Mouse (Mus musculus): ENCODE results near the gene Msantd2.

Gene Msantd2

GRCm38 (mm10) chr9:37568605-37569214 lies 79.6 kb downstream of the Msantd2 start:
- ChIA-PET CTCF (interaction anchor here in 1 of 4 experiments (0.6 kb wide), 1 partner anchor 116 kb away, joined by 3 read pairs; no protein-coding TSS in a partner anchor), POLR2A (interaction anchor here in 1 of 4 experiments (0.5 to 0.6 kb wide), 2 partner anchors 84 to 128 kb away, joined by 3 read pairs; no protein-coding TSS in a partner anchor)

DNA sequence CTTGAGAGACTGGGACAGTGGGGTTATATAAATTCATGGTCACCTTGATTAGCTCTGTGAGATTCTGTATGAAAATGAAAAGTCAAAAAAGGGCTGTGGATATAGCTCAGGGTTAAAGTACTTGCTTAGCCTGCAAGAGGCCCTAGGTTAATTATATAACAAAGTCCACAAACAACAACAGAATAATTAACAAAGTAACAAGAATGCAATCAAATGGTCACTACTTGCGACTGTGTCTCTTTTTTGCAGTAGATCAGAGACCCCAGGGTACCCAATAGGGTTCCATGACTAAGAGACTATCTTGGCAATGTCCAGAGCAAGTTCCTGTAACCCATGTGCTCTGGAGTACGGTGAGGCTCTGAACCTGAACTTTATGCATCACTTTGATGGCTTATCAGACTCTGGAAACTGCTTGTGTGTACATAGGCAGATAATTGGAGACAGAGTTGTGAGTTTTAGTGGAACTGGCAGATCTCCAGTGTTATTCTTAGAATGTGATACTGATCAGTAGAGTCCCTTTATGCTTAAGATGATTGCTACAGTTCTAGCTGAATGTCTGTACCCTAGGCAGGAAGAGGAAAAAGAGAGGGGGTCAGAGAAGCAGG lies 80.2 kb downstream of the Msantd2 start:
- CTCF ChIA-PET, result no interaction called here
- POLR2A ChIA-PET, result interaction anchor here in 1 of 4 experiments (0.6 kb wide), 1 partner anchor 84 kb away, joined by 3 read pairs; no protein-coding TSS in a partner anchor

GRCm38 (mm10) chr9:37572204-37572876 lies 83.2 kb downstream of the Msantd2 start:
- CTCF ChIA-PET, result no interaction called here
- POLR2A ChIA-PET, result interaction anchor here in 1 of 4 experiments (0.7 kb wide), 1 partner anchor 28 kb away, joined by 16 read pairs; no protein-coding TSS in a partner anchor

Measured in embryonic stem cell, embryonic (primary cell).